Mouse (Mus musculus) kidney, adult 2 months (tissue): ENCODE results near the gene Cant1. TPM values are rescaled to one million over a fixed set of nuclear protein-coding genes. Genes with fewer than 3 reads are reported as not detected.
A peak's percentile ranks its signal among the peaks of the same experiment; 100 is the strongest.

Experiments
- DNase-seq: peaks from one replicate; pipeline ENCODE4 v3.0.0; 2021
- H3K27ac ChIP-seq: fragments of 200-500 bp; 2 replicates; pipeline ENCODE4 v1.5.1; 2012; ENCODE audit warnings: low read depth, low read length, control low read depth, inconsistent platforms; ENCODE audit not compliant: insufficient read depth
- H3K27me3 ChIP-seq: fragments of 200-500 bp; replicated peaks from 2 replicates; pipeline ENCODE4 v1.6.1; 2012; ENCODE audit warnings: mild to moderate bottlenecking, moderate library complexity, low read length, inconsistent platforms; ENCODE audit not compliant: control insufficient read depth, insufficient read depth
- H3K36me3 ChIP-seq: fragments of 200-500 bp; 2 replicates; pipeline ENCODE4 v1.6.1; 2012; ENCODE audit warnings: mild to moderate bottlenecking, moderate library complexity, low read length, inconsistent platforms; ENCODE audit not compliant: control insufficient read depth, insufficient read depth
- H3K4me1 ChIP-seq: fragments of 200-500 bp; 2 replicates; pipeline ENCODE4 v1.6.1; 2011; ENCODE audit warnings: low read length; ENCODE audit not compliant: control insufficient read depth, insufficient read depth
- H3K4me3 ChIP-seq: fragments of 200-500 bp; 2 replicates; pipeline ENCODE4 v1.5.1; 2011; ENCODE audit warnings: mild to moderate bottlenecking, low read depth, low read length, control low read depth; ENCODE audit not compliant: insufficient read depth
- CTCF ChIP-seq: fragments of 200-500 bp; conservative IDR thresholded peaks from 2 replicates; pipeline ENCODE4 v1.5.1; 2011; ENCODE audit warnings: low read depth, mild to moderate bottlenecking, control low read depth, low read length, moderate library complexity, mixed read lengths; ENCODE audit not compliant: insufficient read depth, insufficient read length
- POLR2A ChIP-seq: fragments of 200-500 bp; IDR thresholded peaks from one replicate; pipeline ENCODE4 v1.6.1; 2011; ENCODE audit warnings: low read depth, low read length, control low read depth
- WGBS: fragments of 180-500 bp; shearing (Covaris S2); methylation state at CpG from one replicate; pipeline ENCODE4 v1.1.7; 2018; 5-methylcytosine and 5-hydroxymethylcytosine counted together
- polyA plus RNA-seq: library from polyadenylated mRNA; depleted of rRNA; stranded (reverse); fragments of >200 nt; gene quantifications from 2 replicates; pipeline ENCODE4 v1.2.3, GENCODE M21; 2012

The Cant1 gene
- polyA plus RNA-seq, 1 experiment, result 42.6 TPM

DNA sequence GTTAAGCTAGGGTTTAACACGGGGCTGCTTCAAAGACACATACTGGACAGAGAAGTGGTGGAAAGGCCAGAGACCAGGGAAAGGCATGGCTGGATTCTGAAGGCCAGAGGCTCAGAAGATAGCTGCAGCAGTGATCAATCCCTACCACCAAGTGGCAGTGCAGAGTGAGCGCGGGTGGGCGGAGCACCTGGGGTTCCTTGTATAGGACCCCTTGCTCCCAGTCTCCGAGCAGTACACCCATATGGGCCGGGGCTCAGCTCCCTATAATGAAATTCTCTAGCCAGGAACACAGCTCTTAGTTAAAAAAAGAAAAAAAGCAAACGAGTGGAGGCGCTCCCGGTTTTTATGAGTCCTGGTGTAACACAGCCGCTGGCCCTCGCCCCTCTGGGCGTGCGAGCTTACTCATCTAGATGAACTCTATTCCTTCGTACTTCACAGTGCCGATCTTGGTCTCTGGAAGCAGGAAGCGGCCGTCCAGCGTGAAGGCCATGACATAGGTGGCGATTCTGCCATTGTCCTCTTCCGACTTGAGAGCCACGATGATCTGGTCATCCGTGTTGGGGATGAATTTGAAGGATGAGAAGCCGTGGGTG, 11.5 kb downstream of the Cant1 start:
- no peak for DNase-seq
- peaks cover 17% of the 10 kb centered on the region; the same call in 1 of the 2 replicates for H3K4me1 ChIP-seq
- H3K4me3 ChIP-seq, result no peak overlapping the region
- no peaks in the 10 kb centered on the region for H3K27me3 ChIP-seq
- 80% methylated on average over 23 of the region's 23 CpGs for WGBS
- peaks cover 4% of the 10 kb centered on the region; the same call in 1 of the 2 replicates for H3K36me3 ChIP-seq
- TF ChIP-seq POLR2A (no peak), CTCF (no peak)
- H3K27ac ChIP-seq, result no peak overlapping the region

DNA sequence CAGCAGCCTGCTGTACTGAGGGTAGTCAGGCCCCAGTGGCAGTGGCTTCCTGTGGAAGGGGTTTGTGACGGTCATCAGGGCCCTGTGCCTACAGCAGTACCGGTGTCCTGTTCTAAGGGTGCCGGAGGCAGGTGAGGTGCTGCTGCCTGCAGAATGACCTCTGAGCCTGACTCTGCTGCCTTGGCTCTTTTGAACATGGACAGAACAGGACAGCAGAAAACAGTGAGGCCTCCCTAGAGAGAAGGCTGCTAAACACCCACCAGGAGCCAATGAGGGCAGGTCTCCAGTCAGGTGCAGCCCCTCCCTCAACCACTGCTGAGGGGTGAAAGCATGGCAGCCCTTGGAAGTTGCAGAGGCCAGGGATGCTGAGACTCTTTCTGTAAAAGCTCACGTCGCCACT, 12.4 kb downstream of the Cant1 start:
- Histone ChIP-seq H3K27me3 (no peaks in the 10 kb centered on the region), H3K4me1 (peaks cover 13% of the 10 kb centered on the region), H3K4me3 (no peak overlapping the region), H3K27ac (no peak overlapping the region), H3K36me3 (peaks cover 4% of the 10 kb centered on the region; the same call in 1 of the 2 replicates)
- no peak for DNase-seq
- no peak for TF ChIP-seq CTCF
- TF ChIP-seq POLR2A, result no peak
- WGBS, result 65% methylated on average over 5 of the region's 5 CpGs

DNA sequence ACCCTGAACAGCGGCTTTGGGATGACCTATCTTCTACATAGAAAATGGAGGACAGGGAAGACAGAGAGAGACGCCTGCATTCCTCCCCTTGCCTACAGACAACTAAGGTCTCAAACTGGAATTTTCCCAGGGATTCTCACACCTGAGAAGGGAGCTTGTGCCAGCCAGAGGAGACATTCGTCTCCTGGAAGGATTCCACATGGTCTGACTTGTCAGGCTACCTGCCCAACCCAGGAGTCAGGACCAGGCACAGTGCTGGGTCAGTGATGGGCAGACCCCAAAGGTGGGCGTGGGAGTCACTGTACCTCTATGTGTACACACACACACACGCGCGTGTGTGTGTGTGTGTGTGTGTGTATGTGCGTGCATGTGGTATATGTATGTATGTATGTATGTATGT, 13.6 kb downstream of the Cant1 start:
- H3K4me3 ChIP-seq, result no peak overlapping the region
- peaks cover 9% of the 10 kb centered on the region for H3K4me1 ChIP-seq
- H3K36me3 ChIP-seq, result peaks cover 4% of the 10 kb centered on the region; the same call in 1 of the 2 replicates
- H3K27me3 ChIP-seq, result no peaks in the 10 kb centered on the region
- DNase-seq, result no peak
- no peak overlapping the region for H3K27ac ChIP-seq
- TF ChIP-seq CTCF (no peak), POLR2A (no peak)
- 92% methylated on average over 8 of the region's 8 CpGs for WGBS

DNA sequence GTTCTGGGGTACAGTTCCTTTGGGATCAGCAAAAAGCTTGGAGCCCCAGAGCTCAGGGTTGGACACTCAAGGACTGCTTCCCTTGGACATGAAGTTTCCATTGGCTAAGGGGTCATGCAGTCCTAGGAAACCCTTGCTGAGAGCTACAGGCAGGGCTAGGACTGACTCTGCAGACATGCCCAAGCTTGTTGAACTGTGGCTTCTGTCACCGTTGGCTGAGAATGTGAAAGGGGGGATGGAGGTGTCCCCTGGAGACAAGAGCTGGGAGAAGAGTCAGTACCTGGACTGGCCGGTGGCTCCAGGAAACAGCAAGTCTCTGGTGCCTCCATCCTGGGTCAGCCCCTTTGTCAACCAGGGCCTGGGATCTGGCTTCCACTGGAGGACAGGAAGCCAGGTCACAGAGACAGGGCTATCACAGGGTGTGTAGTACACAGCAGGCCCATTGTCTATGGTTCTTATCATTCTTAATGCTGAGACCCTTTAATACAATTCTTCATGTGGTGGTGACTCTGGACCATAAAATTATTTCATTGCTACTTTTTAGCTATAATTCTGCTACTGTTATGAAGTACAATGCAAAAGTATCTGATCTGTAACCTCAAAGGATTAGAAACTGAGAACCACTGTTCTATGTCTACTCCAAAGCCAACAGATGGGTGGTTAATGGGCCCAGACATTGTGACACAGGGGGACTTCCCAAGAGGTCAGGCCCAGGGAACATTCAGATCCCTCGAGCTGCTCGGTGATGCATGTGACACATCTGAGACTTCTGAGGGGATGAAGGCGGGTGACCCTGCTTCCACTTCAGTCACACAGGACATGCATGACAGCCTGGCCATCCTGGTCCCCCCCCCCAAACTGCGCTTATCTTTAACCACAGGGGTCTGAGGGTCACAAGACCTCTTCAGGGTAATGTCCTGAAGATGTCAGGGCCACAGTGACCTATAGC, 14.7 kb downstream of the Cant1 start:
- WGBS, result 53% methylated on average over 6 of the region's 6 CpGs
- DNase-seq, result no peak
- Histone ChIP-seq H3K4me1 (peaks cover 9% of the 10 kb centered on the region), H3K4me3 (no peak overlapping the region), H3K27ac (no peak overlapping the region), H3K36me3 (peaks cover 4% of the 10 kb centered on the region; the same call in 1 of the 2 replicates), H3K27me3 (no peaks in the 10 kb centered on the region)
- TF ChIP-seq POLR2A (no peak), CTCF (no peak)

DNA sequence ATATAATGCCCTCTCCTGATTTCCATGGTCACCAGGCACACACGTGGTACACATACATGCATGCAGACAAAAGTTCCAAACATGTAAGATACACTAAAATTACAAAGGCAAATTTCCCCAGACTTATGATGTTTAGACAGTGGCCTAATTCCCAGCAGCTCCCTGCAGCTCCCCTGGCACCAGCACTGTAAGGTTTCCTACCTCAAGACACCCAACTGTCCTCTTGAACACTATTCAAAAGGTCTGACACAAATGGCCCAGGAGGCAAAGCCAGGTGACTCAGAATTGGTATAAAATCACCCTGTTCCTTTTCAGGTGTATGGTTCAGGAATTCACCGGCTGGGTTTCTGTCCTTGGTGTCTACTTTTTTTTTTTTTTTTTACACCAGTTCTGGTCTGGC, 15.7 kb downstream of the Cant1 start:
- Histone ChIP-seq H3K4me3 (no peak overlapping the region), H3K4me1 (peaks cover 9% of the 10 kb centered on the region), H3K27ac (no peak overlapping the region), H3K27me3 (no peaks in the 10 kb centered on the region), H3K36me3 (peaks cover 4% of the 10 kb centered on the region; the same call in 1 of the 2 replicates)
- WGBS, result 86% methylated on average over 2 of the region's 2 CpGs
- TF ChIP-seq POLR2A (no peak), CTCF (no peak)
- DNase-seq, result no peak

DNA sequence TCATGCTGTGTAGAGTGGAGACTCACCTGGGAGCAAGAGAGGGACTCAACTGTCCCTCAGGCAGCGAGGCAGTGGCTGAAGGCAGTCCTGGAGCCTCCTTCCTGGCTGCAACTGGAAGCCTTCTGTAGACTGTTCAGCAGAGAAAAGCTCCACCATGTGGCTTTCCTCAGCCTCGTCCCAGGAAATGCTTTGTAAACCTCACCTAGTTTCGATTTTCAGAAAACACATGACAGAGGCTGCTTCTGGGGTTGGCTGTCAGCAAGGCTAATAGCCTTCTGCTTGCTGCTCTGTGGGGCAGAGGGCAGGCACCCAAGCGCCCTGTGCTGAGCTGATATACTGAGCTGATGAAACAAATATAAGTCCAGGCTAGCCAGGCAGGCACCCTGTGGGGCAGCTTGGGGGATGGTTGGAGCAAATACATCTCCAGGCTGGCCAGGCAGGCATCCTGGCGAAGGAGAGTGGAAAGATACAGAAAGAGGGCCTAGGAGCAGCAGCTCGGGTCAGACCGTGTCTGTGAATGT, 17.1 kb downstream of the Cant1 start, which contains the start of gene Lgals3bp:
Gene Lgals3bp, minus strand, starts transcription at position 333 of the 521 bp plus-strand sequence.
- peak within 1 kb of the TSS; percentile 80 for H3K27ac ChIP-seq
- H3K4me1 ChIP-seq, result peaks cover 9% of the 10 kb centered on the region
- H3K4me3 ChIP-seq, result peak within 1 kb of the TSS; percentile 60
- H3K36me3 ChIP-seq, result no peaks in the 10 kb centered on the region
- no peaks in the 10 kb centered on the region for H3K27me3 ChIP-seq
- TF ChIP-seq POLR2A (no peak), CTCF (peak; percentile 48)
- DNase-seq, result peak; percentile 87
- 12% methylated on average over 7 of the region's 7 CpGs for WGBS
